Mouse (Mus musculus) A20 (cell line): ENCODE measurements around the gene Neurl1b.

Experiments used
- DNase-seq: peaks from one replicate; pipeline ENCODE4 v3.0.0-alpha.2; 2011; ENCODE audit warnings: low read depth, low spot score

Neurl1b gene

DNA sequence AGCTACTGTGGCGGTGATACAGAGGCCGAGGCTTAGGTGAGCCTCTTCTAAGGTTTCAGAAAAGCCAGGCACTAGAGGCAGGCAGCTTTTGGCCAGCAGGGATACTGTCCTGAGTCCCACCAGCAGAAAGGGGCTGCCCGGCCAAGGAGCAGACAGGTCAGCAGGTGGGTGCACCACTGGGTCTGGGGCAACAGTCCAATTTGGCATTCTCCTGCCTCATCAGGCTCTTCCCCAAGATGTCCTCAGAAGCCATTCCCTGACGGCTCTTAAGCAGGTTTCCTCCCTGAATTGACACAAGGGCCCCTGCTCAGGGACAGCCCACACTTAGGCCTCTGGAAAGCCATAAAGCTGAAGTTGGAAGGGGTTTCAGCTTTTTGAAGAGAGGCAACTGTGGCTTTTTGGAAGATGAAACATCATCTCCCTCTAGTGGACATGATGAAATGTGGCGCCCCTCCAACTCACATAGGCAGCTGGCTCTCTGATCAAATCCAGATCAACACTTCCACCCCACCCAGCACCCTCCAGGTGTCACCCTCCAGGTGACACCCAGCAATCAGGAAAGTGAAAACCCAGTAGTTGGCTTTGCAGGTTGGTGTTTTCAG, 37.8 kb downstream of the Neurl1b start:
- peak; percentile 44 for DNase-seq

DNA sequence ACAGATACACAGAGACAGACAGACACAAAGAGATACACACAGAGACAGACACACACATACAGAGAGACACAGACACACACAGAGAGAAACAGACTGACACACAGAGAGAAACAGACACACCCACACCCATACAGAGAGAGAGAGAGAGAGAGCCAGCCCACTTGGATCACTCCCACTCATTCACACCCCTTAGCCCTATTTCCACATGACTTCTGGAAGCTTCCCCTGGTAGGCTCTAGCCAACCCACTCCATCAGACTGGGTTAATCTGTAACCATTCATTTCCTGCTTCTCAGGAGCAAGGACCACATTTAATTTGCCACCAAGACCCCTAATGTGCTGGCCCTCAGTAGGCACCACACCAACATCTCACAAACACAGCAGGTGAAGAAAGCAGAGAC, 42.9 kb downstream of the Neurl1b start:
- no peak for DNase-seq

DNA sequence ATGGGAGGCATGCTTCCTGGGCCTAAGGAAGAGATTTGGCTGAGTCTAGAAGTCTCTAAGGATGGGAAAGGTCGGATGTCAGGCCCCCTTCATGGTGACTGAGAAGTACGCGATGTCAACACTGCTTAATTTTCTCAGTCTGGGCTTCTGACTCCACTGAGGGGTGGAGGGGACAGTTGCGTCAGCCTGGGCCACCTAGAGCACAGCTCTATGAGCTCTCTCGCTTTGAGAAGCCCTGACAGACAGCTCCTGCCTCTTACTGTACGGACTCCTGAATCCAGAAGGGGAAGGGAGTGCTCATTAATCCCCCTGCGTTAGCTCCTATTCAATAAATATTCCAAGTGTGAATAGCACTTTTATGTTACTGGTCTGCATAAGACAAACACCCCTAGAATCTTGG, 43.4 kb downstream of the Neurl1b start:
- DNase-seq = no peak

- DNase-seq = peak; percentile 61
These were observed 48.1 kb downstream of the Neurl1b start for GRCm38 (mm10) chr17:26462634-26463170.

DNA sequence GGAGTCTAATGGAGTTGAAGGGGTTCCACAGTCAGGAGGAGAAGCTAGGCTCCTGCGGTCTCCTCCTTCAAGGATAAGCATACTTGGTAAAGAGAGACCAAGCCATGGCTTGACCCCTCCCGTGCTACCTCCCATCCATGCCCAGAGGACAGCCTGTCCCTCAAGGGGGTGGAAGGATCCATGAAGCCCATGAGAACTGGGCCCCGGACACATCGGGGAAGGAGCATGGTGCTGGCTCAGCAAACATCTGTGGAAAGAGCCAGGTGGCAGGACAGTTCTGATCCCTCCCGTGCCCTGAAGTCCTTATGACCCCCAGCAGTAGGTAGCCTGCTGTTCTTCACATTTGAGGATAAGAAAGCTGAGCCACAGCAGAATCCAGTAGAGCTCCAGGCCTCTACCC, 48.8 kb downstream of the Neurl1b start:
- no peak for DNase-seq

GRCm38 (mm10) chr17:26463984-26464383, 49.4 kb downstream of the Neurl1b start:
- no peak for DNase-seq

- DNase-seq = no peak
These were observed 49.9 kb downstream of the Neurl1b start for GRCm38 (mm10) chr17:26464481-26464880.

DNA sequence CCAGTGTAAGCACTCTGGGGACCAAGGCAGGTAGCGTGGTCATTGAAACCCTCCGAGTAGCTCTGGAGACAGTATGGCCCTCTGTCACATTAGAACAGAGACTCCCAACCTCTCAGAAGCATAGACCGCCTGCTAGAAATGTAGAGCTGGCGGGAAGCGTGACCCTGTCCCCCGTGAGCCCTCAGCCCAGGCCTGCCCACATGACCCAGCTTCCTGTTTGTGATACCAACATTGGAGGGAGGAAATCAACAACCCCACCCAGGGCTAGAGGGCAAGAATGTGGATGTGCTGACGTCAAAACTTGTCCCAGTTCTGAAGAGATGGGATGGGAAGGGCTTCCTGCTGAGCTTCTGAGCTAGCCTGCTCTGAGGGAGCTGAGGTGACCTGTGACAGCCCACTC, 50.3 kb downstream of the Neurl1b start:
- DNase-seq = no peak

GRCm38 (mm10) chr17:26466741-26467150, 52.1 kb downstream of the Neurl1b start:
- peak; percentile 54 for DNase-seq

- no peak for DNase-seq
These were observed 53.0 kb downstream of the Neurl1b start for GRCm38 (mm10) chr17:26467619-26468018.

- DNase-seq = no peak
These were observed 53.7 kb downstream of the Neurl1b start for GRCm38 (mm10) chr17:26468102-26468894.

DNA sequence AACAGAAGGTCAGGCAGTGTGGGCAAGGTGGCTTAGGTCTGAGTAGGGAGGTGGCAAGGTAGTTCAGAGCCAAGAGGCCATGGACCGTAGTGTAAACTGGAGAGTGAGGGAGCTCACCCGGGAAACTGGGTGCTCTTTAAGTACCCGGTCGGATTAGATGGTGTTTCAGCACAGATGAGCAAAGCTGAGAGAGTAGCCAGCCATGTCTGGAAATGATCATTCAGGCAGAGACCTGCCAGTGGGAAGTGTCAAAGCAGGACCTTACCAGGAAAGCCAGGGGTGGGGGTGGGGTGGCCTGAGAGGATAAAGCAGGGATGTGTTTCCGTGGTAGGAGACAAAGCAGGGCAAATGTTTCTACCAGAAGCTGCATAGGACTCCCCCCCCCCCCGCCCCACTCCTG, 62.2 kb downstream of the Neurl1b start:
- no peak for DNase-seq

GRCm38 (mm10) chr17:26478672-26479071, 64.0 kb downstream of the Neurl1b start:
- DNase-seq = no peak

- DNase-seq = no peak
These were observed 65.0 kb downstream of the Neurl1b start for GRCm38 (mm10) chr17:26479619-26480018.

- DNase-seq = no peak
These were observed 66.3 kb downstream of the Neurl1b start for GRCm38 (mm10) chr17:26480956-26481355.

DNA sequence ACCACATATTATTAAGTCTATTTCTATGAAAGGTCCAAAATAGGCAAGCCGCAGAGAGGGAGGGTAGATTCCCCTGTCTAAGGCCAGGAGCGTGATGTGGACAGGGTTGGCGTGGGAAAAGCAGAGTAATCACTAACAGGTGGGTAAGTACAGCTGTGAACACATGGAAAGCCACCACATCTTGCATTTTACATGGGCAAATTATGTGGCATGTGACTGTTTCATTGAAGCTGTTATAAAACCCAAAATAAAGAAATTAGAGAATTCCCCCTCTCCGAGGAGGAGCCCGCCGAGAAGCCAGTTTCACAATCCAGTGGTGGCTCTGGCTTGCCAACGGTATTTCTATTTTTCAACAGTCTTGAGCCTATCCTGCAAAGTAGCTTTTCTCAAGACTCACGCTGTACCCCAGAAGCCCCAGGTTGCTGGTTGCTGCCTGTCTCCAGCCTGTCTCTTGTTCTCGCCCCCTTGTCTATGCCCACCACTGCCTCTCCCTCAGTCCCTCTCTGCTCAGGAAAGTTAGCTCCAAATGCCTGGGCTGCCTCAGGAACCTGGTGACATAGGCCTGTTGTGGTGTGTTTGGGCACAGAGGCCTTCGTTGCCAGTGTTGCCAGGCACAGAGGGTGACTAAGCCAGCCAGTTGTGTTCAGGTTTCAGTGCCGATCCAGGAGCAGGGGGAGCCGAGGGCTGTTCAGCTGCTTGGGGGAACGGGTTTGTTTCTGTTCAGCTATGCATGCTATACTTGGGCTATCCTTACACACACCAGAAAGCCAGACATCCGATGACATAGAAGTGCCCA, 70.2 kb downstream of the Neurl1b start:
- no peak for DNase-seq

DNA sequence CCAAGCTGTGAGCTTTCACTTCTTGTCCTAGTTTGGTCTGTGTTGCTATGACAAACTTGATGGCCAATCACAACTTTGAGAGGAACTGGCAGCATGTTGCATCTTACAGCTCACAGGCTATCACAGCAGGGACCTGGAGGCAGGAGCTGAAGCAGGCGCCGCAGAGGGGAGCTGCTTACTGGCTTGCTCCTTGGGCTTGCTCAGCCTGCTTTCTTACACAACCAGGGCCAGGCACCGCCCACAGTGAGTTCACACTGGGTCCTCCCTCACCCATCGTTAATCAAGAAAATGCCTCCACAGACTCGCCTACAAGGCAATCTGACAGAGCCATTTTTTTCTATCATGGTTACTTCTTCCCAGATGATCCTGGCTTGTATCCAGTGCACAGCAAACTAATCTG, 72.6 kb downstream of the Neurl1b start:
- no peak for DNase-seq

- DNase-seq = no peak
These were observed 73.3 kb downstream of the Neurl1b start for GRCm38 (mm10) chr17:26487917-26488316.

GRCm38 (mm10) chr17:26488711-26489403, 74.2 kb downstream of the Neurl1b start:
- no peak for DNase-seq

- no peak for DNase-seq
These were observed 75.4 kb downstream of the Neurl1b start for GRCm38 (mm10) chr17:26490072-26490471.

DNA sequence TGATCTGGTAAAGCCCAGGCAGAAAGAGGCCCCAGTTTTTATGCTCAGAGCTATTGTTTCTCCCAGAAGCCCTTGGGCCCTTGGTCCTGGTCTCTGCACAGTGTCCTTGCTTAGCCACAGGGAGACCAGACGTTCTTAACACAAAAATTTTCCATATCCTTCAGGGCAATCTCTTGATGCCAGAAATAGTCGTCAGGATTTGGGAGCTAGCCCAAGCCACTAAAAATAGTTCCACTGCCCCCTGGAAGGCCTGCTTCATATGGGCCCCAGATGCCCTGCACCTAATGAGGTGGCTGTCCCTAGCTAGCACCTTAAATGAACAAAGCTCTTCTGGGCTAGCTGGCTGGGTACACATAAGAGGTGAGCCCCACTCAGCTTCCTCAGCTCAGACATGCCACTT, 76.3 kb downstream of the Neurl1b start:
- no peak for DNase-seq

DNA sequence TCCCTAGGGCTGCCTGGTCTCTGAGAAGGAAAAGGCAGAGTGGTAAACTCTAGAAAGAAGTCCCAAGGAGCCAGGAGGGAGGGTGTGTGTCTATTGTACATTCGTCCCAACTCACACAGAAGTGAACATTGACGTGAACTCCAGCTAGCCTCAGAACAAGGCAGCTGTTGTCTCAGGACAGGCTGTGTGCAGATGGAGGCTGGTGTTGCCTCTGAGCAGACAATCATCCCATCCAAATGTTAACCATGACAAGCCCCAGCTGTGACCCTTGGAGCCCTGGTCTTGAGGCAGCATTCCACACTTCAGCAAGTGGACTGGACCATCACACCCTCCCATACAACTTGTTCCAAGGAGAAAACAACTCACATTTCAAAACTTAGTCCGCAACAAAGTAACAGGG, 77.6 kb downstream of the Neurl1b start:
- no peak for DNase-seq
